In genomic region chr1:33751283-33751682, GRCm38 (mm10) we compare ENCODE assay signal across 10 mouse cellular contexts. TPM values are rescaled to one million over a fixed set of nuclear protein-coding genes. Genes with fewer than 3 reads are reported as not detected.
DNase-seq lines count a peak whose midpoint lies in the region; ATAC-seq and TF ChIP-seq lines count a peak whose summit lies in the region.
"Had no signal": no experiment of that assay in that cellular context is flagged by ENCODE, and none has a peak within 500 bp of the region (broad histone marks: within the 10 kb centered on the region; RNA-seq: fewer than 3 reads in every experiment).

No protein-coding gene starts in this region.

- H3K4me1 ChIP-seq in heart, embryonic 11.5 days (ENCODE audit: control insufficient read depth, insufficient read depth, low read length): peaks cover 11% of the 10 kb centered on the region

- H3K4me3 ChIP-seq in heart, embryonic 11.5 days (ENCODE audit: low read depth, low read length): no peak overlapping the region
- H3K4me3 ChIP-seq: embryonic facial prominence, embryonic 12.5 days had no signal

- H3K9me3 ChIP-seq in heart, embryonic 11.5 days (replicated peaks; ENCODE audit: control insufficient read depth, low read length): no peaks in the 10 kb centered on the region
- H3K9me3 ChIP-seq: embryonic facial prominence, embryonic 12.5 days had no signal

- TF ChIP-seq POLR2A in brain, embryonic 14.5 days (IDR thresholded peaks at IDR 0.05; ENCODE audit: borderline replicate concordance, extremely low read depth, insufficient read depth, insufficient read length, poor library complexity, severe bottlenecking): no peak

- no peaks in the 10 kb centered on the region for H3K27me3 ChIP-seq in heart, embryonic 11.5 days (ENCODE audit: control insufficient read depth, insufficient read depth, low read length)
- H3K27me3 ChIP-seq: embryonic facial prominence, embryonic 12.5 days had no signal

- no peak for ATAC-seq in heart, embryonic 11.5 days (replicated peaks; ENCODE audit: insufficient number of reproducible peaks, low FRiP score, low TSS enrichment)
- no peak for ATAC-seq in megakaryocyte progenitor cell, adult 5-6 weeks (replicated peaks; ENCODE audit: poor library complexity)

- DNase-seq in heart, adult 9 months (ENCODE audit: low spot score in 2 of 2): peak; percentile 27 to 46
- DNase-seq in brain, embryonic 14.5 days (ENCODE audit: low read depth): peak; percentile 82
- DNase-seq in cerebellum, postnatal 10 days: peak; percentile 81 to 85
- DNase-seq in layer of hippocampus, adult 9-10 months (ENCODE audit: low spot score): peak; percentile 51
- DNase-seq in embryo, embryonic 9.5 days (ENCODE audit: extremely low spot score): no peak
- DNase-seq in yolk sac, embryonic 10.5 days (ENCODE audit: low spot score): no peak
- DNase-seq: adrenal gland, postnatal 10 days had no signal

- 84% methylated on average over 10 of the region's 10 CpGs for WGBS in heart, embryonic 11.5 days (ENCODE audit: insufficient replicate concordance)

- H3K36me3 ChIP-seq in heart, embryonic 11.5 days (ENCODE audit: control insufficient read depth, insufficient read depth, low read length): peaks cover 4% of the 10 kb centered on the region

- H3K4me2 ChIP-seq in heart, embryonic 11.5 days: no peak overlapping the region
- H3K4me2 ChIP-seq: embryonic facial prominence, embryonic 12.5 days had no signal

- no peak for TF ChIP-seq CTCF in brain, embryonic 14.5 days (IDR thresholded peaks at IDR 0.05; ENCODE audit: borderline replicate concordance, extremely low read depth, insufficient read depth, insufficient read length)

- no peak overlapping the region for H3K9ac ChIP-seq in heart, embryonic 11.5 days (ENCODE audit: low read depth, low read length)
- H3K9ac ChIP-seq: embryonic facial prominence, embryonic 12.5 days had no signal

- H3K27ac ChIP-seq in heart, embryonic 11.5 days (ENCODE audit: low read depth, low read length): no peak overlapping the region
- H3K27ac ChIP-seq: embryonic facial prominence, embryonic 12.5 days had no signal

RNA-seq across cellular contexts. Expression of gene Bag2, which starts 6.3 kb away (rescaled TPM):
- 96.4 and 99.9 TPM in 2 replicates for polyA plus RNA-seq in heart, embryonic 11.5 days (2014; fragmentation: Nextera tagmentation; extraction: Ambion mirVana)
- 15.5 and 18.5 TPM in 2 replicates for polyA plus RNA-seq in brain, embryonic 14.5 days (2012; rRNA removed)
- 26.9 and 37.3 TPM in 2 replicates for total RNA-seq in megakaryocyte progenitor cell, adult 5-6 weeks (2015)
- total RNA-seq in megakaryocyte progenitor cell, adult 5-6 weeks (2017): 26.0 and 26.3 TPM in 2 replicates

RNA-seq across cellular contexts. Expression of gene Rab23, which starts 31.6 kb away (rescaled TPM):
- polyA plus RNA-seq in heart, embryonic 11.5 days (2014; fragmentation: Nextera tagmentation; extraction: Ambion mirVana): 14.2 and 14.4 TPM in 2 replicates
- polyA plus RNA-seq in brain, embryonic 14.5 days (2012; rRNA removed): 17.1 and 19.8 TPM in 2 replicates
- total RNA-seq in megakaryocyte progenitor cell, adult 5-6 weeks (2015): 3.3 and 7.1 TPM in 2 replicates
- total RNA-seq in megakaryocyte progenitor cell, adult 5-6 weeks (2017): 1.1 and 3.0 TPM in 2 replicates

Comparison
In these comparisons a context has a peak if more than half of its experiments do, and no peak if none do; other contexts are left out.
1. DNase-seq: peak in heart, adult 9 months (2 of 2), brain, embryonic 14.5 days (single experiment), cerebellum, postnatal 10 days (2 of 2) and layer of hippocampus, adult 9-10 months (single experiment); none in embryo, embryonic 9.5 days (single experiment) and yolk sac, embryonic 10.5 days (single experiment).